Mouse (Mus musculus) Muller cell, postnatal 12 days (primary cell): ENCODE measurements around the gene Adam10.

Source experiments
- DNase-seq: peaks from one replicate; pipeline ENCODE4 v3.0.0-alpha.2; 2015; ENCODE audit errors: inconsistent ontology term

The Adam10 gene

GRCm38 (mm10) chr9:70678682-70679131, at the start of gene Adam10:
Gene Adam10 (plus strand): TSS chr9:70678997.
- peak; percentile 100 for DNase-seq

GRCm38 (mm10) chr9:70629711-70630110, 49.1 kb upstream of the Adam10 start:
- no peak for DNase-seq

- DNase-seq = peak; percentile 90
These were observed 47.1 kb upstream of the Adam10 start for GRCm38 (mm10) chr9:70631665-70632064.

GRCm38 (mm10) chr9:70636748-70637147, 42.0 kb upstream of the Adam10 start:
- DNase-seq = no peak

- DNase-seq = no peak
These were observed 28.5 kb upstream of the Adam10 start for GRCm38 (mm10) chr9:70650260-70650659.

GRCm38 (mm10) chr9:70650994-70651393, 27.8 kb upstream of the Adam10 start:
- DNase-seq = no peak

- no peak for DNase-seq
These were observed 26.6 kb upstream of the Adam10 start for GRCm38 (mm10) chr9:70652221-70652620.

- no peak for DNase-seq
These were observed 24.9 kb upstream of the Adam10 start for GRCm38 (mm10) chr9:70653875-70654274.

- no peak for DNase-seq
These were observed 24.3 kb upstream of the Adam10 start for GRCm38 (mm10) chr9:70654496-70654895.

- DNase-seq = no peak
These were observed 23.1 kb upstream of the Adam10 start for GRCm38 (mm10) chr9:70655764-70656129.

GRCm38 (mm10) chr9:70656130-70657007, 22.4 kb upstream of the Adam10 start, which contains the start of gene Gm10642:
Gene Gm10642 (plus strand): TSS chr9:70656251.
- peak; percentile 75 for DNase-seq

GRCm38 (mm10) chr9:70657013-70657967, 21.5 kb upstream of the Adam10 start, which contains the start of gene Mindy2:
Gene Mindy2 (minus strand): TSS chr9:70657174.
- DNase-seq = peak; percentile 100

GRCm38 (mm10) chr9:70658266-70658665, 20.5 kb upstream of the Adam10 start:
- DNase-seq = no peak

- no peak for DNase-seq
These were observed 13.9 kb upstream of the Adam10 start for GRCm38 (mm10) chr9:70664847-70665246.

GRCm38 (mm10) chr9:70665372-70666145, 13.2 kb upstream of the Adam10 start:
- DNase-seq = no peak

- DNase-seq = peak; percentile 70
These were observed 12.0 kb upstream of the Adam10 start for GRCm38 (mm10) chr9:70666811-70667210.

- no peak for DNase-seq
These were observed 10.7 kb upstream of the Adam10 start for GRCm38 (mm10) chr9:70668048-70668447.

- DNase-seq = no peak
These were observed 9.6 kb upstream of the Adam10 start for GRCm38 (mm10) chr9:70669197-70669596.

GRCm38 (mm10) chr9:70670381-70670780, 8.4 kb upstream of the Adam10 start:
- no peak for DNase-seq

GRCm38 (mm10) chr9:70671278-70671677, 7.5 kb upstream of the Adam10 start:
- DNase-seq = no peak
